Mouse (Mus musculus): Measurements from ENCODE around the gene Cfap44.

GRCm38 (mm10) chr16:44523595-44523994 is 129.0 kb downstream of the Cfap44 start:
- TF ChIP-seq CTCF (conservative IDR thresholded peaks at IDR 0.05; ENCODE audit: low read length) (no peak), POU5F1 (IDR thresholded peaks at IDR 0.05; ENCODE audit: borderline replicate concordance, low read length) (no peak), NANOG (IDR thresholded peaks at IDR 0.05; ENCODE audit: borderline replicate concordance, low read length) (no peak)
